Mouse (Mus musculus) embryonic fibroblast, embryonic 13.5 days (primary cell): ENCODE measurements around the gene Oasl2.

Experiments used
- CTCF ChIP-seq: IDR thresholded peaks from 2 replicates; pipeline ENCODE4 v1.5.1; 2011; ENCODE audit warnings: mild to moderate bottlenecking, control low read depth, low read length, moderate library complexity, borderline replicate concordance; ENCODE audit not compliant: insufficient read depth
- POLR2A ChIP-seq: IDR thresholded peaks from 2 replicates; pipeline ENCODE4 v1.6.1; 2011; ENCODE audit warnings: low read depth, mild to moderate bottlenecking, control low read depth, low read length, moderate library complexity

DNA sequence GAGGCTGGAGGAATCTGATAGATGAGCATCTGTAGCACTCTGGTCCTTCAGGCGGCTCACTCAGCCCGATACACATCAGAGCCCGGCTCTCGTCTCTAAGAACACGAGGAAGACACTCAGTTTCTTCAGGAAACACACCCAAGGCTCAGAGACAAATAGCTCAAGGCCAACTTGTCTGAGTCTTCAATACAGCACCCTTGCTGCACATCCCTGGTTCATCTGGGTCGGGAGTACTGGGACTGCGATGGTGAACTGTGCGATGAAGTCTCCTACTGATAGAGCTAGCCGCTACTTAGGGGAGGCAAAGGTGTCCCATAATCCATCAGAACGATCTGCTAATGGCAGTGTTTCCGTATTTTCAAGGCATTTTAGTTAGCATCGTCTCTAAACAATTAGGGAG lies 38.2 kb upstream of the Oasl2 start, which contains the start of gene Gm9936:
- TF ChIP-seq CTCF (no peak), POLR2A (no peak)
